Mouse (Mus musculus): ENCODE data around the gene Pqbp1. TPM values are rescaled to one million over a fixed set of nuclear protein-coding genes. Genes with fewer than 3 reads are reported as not detected.

Pqbp1 gene
- polyA plus RNA-seq, 1 experiment from 2014 or later: 83.8 TPM

Other genes with a start within 250 kb of the Pqbp1 start
- 6.6 and 6.8 TPM in 2 replicates for gene Prickle3, start 242.0 kb downstream of the Pqbp1 start, polyA plus RNA-seq (2016; fragmentation: Nextera tagmentation; extraction: Ambion mirVana)
- 147 and 155 TPM in 2 replicates for gene Plp2, start 227.9 kb downstream of the Pqbp1 start, polyA plus RNA-seq (2016; fragmentation: Nextera tagmentation; extraction: Ambion mirVana)
- gene Magix, start 218.0 kb downstream of the Pqbp1 start, polyA plus RNA-seq (2016; fragmentation: Nextera tagmentation; extraction: Ambion mirVana): 0.18 TPM in 2 replicates
- 35.5 and 36.4 TPM in 2 replicates for gene Gpkow, start 202.1 kb downstream of the Pqbp1 start, polyA plus RNA-seq (2016; fragmentation: Nextera tagmentation; extraction: Ambion mirVana)
- 21.6 and 22.4 TPM in 2 replicates for gene Wdr45, start 184.9 kb downstream of the Pqbp1 start, polyA plus RNA-seq (2016; fragmentation: Nextera tagmentation; extraction: Ambion mirVana)
- gene Gm45208, start 177.0 kb downstream of the Pqbp1 start, polyA plus RNA-seq (2016; fragmentation: Nextera tagmentation; extraction: Ambion mirVana): not detected in 2 replicates
- 43.5 and 44.3 TPM in 2 replicates for gene Praf2, start 170.8 kb downstream of the Pqbp1 start, polyA plus RNA-seq (2016; fragmentation: Nextera tagmentation; extraction: Ambion mirVana)
- gene Ccdc120, start 148.4 kb downstream of the Pqbp1 start, polyA plus RNA-seq (2016; fragmentation: Nextera tagmentation; extraction: Ambion mirVana): 6.6 and 8.2 TPM in 2 replicates
- 22.3 TPM in 2 replicates for gene Tfe3, start 136.7 kb downstream of the Pqbp1 start, polyA plus RNA-seq (2016; fragmentation: Nextera tagmentation; extraction: Ambion mirVana)
- 32.0 and 32.2 TPM in 2 replicates for gene Gripap1, start 109.5 kb downstream of the Pqbp1 start, polyA plus RNA-seq (2016; fragmentation: Nextera tagmentation; extraction: Ambion mirVana)
- 1.4 and 1.9 TPM in 2 replicates for gene Kcnd1, start 77.0 kb downstream of the Pqbp1 start, polyA plus RNA-seq (2016; fragmentation: Nextera tagmentation; extraction: Ambion mirVana)
- 41.1 and 41.2 TPM in 2 replicates for gene Otud5, start 57.9 kb downstream of the Pqbp1 start, polyA plus RNA-seq (2016; fragmentation: Nextera tagmentation; extraction: Ambion mirVana)
- 6.4 and 6.8 TPM in 2 replicates for gene Pim2, start 21.0 kb downstream of the Pqbp1 start, polyA plus RNA-seq (2016; fragmentation: Nextera tagmentation; extraction: Ambion mirVana)
- gene Slc35a2, start 15.2 kb downstream of the Pqbp1 start, polyA plus RNA-seq (2016; fragmentation: Nextera tagmentation; extraction: Ambion mirVana): 25.9 and 26.8 TPM in 2 replicates
- 117 and 130 TPM in 2 replicates for gene Timm17b, start 88 bp upstream of the Pqbp1 start, polyA plus RNA-seq (2016; fragmentation: Nextera tagmentation; extraction: Ambion mirVana)
- gene Gm10491, start 8.6 kb upstream of the Pqbp1 start, polyA plus RNA-seq (2016; fragmentation: Nextera tagmentation; extraction: Ambion mirVana): not detected in 2 replicates
- gene Gm10490, start 10.3 kb upstream of the Pqbp1 start, polyA plus RNA-seq (2016; fragmentation: Nextera tagmentation; extraction: Ambion mirVana): not detected in 2 replicates
- gene Pcsk1n, start 20.6 kb upstream of the Pqbp1 start, polyA plus RNA-seq (2016; fragmentation: Nextera tagmentation; extraction: Ambion mirVana): 0.39 and 0.40 TPM in 2 replicates
- gene Eras, start 29.3 kb upstream of the Pqbp1 start, polyA plus RNA-seq (2016; fragmentation: Nextera tagmentation; extraction: Ambion mirVana): not detected in 2 replicates
- 30.9 and 32.9 TPM in 2 replicates for gene Hdac6, start 48.6 kb upstream of the Pqbp1 start, polyA plus RNA-seq (2016; fragmentation: Nextera tagmentation; extraction: Ambion mirVana)
- 4.4 and 6.4 TPM in 2 replicates for gene Gata1, start 78.8 kb upstream of the Pqbp1 start, polyA plus RNA-seq (2016; fragmentation: Nextera tagmentation; extraction: Ambion mirVana)
- gene Glod5, start 119.2 kb upstream of the Pqbp1 start, polyA plus RNA-seq (2016; fragmentation: Nextera tagmentation; extraction: Ambion mirVana): 0.30 TPM in 1 of 2 replicates, not detected in the other
- 42.8 and 46.2 TPM in 2 replicates for gene Suv39h1, start 175.5 kb upstream of the Pqbp1 start, polyA plus RNA-seq (2016; fragmentation: Nextera tagmentation; extraction: Ambion mirVana)
- gene Was, start 191.2 kb upstream of the Pqbp1 start, polyA plus RNA-seq (2016; fragmentation: Nextera tagmentation; extraction: Ambion mirVana): 0.31 TPM in 1 of 2 replicates, not detected in the other
- 26.7 and 28.5 TPM in 2 replicates for gene Wdr13, start 233.6 kb upstream of the Pqbp1 start, polyA plus RNA-seq (2016; fragmentation: Nextera tagmentation; extraction: Ambion mirVana)
- gene Rbm3, start 246.6 kb upstream of the Pqbp1 start, polyA plus RNA-seq (2016; fragmentation: Nextera tagmentation; extraction: Ambion mirVana): 326 and 330 TPM in 2 replicates